Mouse (Mus musculus) adrenal gland, postnatal 10 days (tissue): ENCODE results near the gene Esyt2. TPM values are rescaled to one million over a fixed set of nuclear protein-coding genes. Genes with fewer than 3 reads are reported as not detected.

Source experiments
- DNase-seq: peaks from one replicate; pipeline ENCODE4 v3.0.0; 2021; ENCODE audit warnings: mixed read lengths
- total RNA-seq, 2 experiments: library from RNA; stranded (reverse); gene quantifications; 2 replicates each; pipeline ENCODE4 v1.2.3; 2021

The Esyt2 gene
- total RNA-seq, 2 experiments from 2014 or later, result 42.2 to 46.8 TPM

DNA sequence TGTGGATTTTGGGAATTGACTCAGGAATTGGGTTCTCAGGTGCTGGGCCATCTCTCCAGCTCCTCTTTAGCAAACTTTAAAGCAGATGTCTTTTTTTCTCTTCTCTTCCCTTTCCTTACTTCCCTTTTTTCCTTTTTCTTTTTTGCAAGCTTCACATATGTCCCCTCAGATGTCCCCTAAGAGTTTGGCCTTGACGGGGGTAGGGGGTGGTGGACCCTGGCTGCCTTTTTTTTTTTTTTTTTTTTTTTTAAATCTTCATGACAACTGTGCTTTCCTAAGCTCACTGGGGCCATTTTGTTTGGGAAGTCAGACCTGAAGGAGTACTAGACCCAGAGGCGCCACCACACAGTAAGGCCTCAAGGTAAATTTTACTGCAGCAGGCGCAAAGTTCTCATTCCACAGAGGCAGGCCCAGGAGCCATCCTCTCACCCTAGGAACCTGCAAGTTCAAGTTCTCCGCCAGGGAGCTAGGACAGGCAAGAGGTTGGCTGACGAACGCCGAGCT, 795 bp upstream of the Esyt2 start:
- DNase-seq, result no peak

DNA sequence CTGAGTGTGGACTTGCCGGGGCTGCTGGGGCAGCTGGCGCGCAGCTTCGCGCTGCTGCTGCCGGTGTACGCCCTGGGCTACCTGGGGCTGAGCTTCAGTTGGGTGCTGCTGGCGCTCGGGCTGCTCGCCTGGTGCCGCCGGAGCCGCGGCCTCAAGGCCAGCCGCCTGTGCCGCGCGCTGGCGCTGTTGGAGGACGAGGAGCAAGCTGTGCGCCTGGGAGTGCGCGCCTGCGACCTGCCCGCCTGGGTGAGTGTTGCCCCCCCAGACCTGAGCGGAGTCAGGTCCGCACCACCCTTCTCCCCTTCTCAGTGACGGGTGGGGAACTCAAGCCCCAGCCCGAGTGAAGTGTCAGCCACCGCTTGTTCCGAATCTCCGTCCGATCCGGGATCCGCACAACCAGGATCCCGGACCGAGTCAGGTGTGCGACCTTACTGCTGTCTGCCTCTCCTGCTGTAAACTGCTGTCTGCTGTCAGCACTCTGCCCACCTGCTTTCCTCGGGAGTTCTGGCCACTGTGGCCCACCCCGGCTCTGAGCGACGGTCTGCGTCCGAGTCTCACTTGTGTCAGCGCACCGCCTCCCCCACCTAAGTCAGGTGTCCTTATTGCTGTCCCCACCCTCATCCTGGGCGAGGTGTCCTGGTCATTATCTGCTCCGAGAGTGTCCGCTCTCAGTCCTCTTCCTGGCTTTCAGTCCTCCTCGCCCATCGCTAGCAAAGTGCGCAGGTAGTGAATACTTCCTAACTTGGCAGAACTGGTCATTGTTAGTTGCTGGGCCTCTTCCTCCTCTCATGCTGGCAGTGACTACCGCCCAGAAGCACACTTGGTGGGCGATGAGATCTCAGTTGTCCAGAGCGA, 658 bp downstream of the Esyt2 start:
- DNase-seq, result peak; percentile 74

DNA sequence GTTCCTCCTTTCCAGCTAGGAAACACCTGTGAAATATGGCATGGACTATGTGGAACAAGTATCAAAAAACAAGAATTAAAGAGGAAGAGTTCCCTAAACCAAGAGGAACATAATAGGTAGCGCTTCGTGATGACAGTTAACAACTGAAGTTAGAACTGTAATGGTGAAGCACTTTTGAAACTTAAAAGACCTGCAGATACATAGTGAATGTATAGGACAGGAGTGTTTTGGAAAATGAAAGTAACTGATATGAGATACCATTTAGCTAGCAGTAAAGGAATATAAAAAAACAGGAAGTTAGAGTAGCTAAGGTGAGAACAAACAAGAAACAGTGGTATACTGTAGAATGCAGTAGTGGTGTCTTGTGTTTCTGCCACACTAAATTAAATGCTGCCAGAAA, 1.9 kb downstream of the Esyt2 start:
- DNase-seq, result no peak

DNA sequence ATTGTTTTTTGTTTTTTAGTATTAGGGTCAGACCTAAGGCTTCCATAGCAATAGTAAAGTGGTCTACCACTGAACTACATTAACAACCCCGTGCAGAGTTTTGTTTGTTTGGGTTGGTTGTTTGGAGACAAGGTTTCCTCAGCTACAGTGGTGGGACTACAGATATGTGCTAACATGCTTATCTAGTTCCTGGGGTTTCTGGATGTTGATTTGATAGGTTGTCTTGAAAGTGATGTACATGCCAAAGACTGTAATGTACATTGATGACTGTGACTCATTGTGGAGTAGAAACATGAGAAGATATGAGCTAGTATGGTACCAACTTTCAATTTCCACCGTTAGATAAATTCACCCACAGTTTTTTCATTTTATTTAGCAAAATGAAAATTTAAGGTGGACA, 2.5 kb downstream of the Esyt2 start:
- DNase-seq, result no peak

DNA sequence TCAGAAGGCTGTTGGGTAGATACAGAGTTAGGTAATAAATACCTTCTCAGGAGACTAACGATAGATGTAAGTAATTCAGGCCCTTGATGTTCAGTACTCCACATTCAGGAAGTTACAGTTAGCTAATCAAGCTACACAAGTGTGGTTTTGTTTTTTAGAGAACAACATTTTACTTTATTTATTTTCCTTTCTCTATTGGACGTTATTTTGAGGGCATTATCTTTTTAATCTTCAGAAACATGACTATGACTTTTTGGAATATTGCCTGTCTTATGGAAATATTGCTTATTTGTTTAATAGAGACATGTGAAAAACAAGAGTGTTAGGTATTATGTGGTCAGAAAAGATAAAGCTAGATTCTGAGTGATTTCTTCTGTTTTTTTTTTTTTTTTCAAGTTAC, 12.2 kb downstream of the Esyt2 start:
- DNase-seq, result no peak

DNA sequence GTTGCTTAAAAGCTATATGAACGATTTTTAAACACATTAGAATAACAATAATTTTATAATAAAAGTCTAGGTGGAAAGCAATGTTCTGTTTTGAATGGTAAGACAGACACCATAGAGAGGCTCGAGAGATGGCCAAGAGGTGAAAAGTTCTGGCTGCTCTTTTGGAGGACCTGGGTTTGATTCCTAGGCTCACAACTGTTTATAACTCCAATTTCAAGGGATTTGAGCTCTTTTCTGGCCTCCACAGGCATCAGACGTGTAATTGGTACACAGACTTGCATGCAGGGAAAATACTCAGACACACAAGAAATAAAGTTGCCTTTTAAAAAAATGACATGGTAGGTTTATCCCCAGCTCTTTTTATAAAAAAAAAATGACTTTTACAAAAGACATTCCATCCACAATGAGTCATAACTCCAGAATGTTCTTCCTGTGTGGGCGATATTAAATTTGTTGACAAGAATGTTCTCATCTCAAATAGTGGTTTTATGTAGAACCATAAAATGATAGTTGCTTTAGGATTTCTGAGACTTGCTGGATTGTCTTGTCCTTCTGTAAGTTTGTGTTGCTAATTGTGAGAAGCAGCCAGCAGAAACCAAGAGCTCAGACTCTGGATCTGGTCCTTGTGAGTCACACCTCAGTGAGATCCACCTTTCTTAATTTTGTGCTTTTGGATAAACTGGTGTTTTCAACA, 12.8 kb downstream of the Esyt2 start:
- no peak for DNase-seq

DNA sequence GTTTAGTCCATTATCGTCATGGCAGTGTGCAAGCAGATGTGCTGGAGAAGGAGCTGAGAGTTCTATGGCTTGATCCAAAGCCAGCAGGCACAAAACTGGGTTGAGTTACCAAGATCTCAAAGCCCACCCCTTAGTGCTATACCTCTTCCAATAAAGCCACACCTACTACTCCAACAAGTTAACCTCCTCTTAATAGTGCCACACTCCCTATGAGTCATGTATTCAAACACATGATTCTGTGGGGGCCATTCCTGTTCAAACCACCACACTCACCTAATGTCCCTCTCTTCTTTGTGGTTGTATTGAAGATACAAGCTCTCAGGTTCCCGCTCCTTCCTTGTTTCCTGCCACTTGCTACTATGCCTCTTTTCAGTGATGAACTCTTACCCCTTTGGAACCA, 18.9 kb downstream of the Esyt2 start:
- no peak for DNase-seq

DNA sequence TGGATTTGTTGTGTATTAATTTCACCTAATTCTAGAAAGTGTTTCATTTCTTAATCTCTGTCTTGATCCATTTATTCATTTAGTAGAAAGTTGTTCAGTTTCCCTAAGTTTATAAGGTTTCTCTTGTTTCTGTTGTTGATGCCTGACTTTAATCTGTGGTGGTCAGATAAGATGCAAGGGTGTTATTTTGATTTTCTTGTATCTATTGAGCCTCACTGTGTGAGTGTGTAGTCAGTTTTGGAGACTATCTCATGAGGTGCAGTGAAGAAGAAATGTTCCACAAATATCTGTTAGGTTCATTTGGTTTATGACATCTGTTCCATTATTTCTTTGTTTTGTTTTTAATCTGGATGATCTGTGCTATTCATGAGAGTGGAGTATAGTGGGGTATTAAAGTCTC, 21.2 kb downstream of the Esyt2 start:
- DNase-seq, result no peak

DNA sequence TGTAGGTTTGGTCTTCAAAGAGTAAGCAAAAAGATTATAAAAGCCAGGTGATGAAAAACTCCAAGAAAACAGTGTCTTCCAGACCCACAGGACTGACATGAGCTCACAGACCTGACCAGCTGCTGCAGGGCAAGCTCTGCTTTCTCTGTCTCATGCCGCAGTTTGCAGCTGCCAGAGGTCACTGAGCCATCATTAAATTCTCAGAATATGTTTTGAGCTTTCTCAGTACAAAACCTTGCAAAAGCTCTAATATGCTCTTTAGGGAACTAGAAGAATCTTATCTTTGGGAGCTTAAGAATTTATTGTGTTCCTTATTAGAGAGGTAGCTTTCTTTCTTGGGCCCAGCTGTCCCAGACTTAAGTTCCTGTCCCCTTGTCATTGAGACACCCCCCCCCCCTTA, 25.0 kb downstream of the Esyt2 start:
- DNase-seq, result peak; percentile 15

DNA sequence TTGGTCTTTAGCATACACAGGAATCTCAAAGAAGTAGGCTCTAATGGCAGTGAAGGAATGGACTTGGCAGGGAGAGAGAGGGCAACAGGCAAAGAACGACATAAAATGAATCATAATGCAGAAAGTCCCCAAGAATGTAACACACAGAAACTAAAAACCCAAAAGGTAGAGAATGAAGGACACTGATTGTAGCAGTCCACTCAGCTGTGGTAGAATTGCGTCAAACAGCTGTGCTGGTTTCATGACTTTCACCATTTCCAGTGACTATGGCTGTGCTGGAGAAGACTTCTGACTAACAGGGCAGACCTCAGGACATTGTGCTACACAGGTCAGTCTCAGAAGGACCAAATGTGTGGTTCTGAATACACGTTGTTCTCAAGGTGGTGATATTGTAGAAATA, 26.9 kb downstream of the Esyt2 start:
- DNase-seq, result no peak

DNA sequence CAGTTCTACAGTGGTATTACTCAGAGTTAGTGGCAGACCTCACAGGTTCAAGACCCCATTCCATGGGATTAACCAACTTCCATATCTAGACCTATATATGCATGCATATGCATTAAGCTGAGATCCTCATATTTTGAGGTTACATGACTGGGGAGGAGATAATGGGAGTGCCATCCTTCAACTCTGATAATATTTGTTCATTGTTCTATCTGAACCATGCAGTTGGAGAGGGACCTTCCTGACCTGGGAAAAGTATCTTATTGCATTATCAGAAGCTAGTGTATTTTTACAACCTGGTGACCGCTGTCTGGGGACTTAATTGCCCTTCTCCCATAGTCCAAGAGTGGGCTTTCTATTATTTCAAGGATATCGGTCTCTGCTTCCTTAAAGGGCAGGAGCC, 27.6 kb downstream of the Esyt2 start:
- no peak for DNase-seq

DNA sequence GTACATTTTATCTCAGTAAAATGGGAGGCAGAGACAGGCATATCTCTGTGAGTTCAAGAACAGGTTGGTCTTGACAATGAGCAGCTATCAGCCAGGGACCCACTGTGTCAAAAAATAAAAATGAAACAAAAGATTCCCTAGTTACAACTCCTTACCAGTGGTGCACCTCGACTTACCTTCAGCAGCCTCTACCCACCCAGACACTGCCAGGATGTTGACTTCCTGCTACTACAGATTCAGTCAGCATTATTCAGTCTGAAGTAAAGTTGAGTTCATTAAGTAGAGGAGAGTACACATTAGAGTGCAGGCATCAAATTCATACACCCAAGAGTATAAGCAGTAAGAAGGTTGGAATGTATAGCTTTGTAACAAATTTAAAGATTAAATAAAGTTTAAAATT, 32.8 kb downstream of the Esyt2 start:
- no peak for DNase-seq

DNA sequence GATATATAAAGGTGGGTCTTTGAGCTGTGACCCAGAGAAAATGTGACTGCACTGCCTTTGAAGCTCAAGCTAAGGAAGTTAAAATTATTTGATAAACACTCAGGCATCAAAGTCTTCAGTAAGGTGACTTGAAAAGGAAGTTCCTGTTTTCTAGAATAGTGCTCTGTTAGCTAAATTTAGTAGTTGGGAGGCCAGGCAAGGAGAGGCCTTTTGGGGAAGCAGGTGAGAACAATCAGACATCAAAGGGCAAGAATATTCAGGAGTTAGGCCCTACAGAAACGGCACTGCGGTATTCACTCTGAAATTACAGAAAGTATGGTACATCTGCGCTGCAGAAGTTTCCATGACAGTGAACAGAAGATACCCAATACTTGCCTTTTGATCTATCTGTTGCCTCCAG, 34.5 kb downstream of the Esyt2 start:
- no peak for DNase-seq

DNA sequence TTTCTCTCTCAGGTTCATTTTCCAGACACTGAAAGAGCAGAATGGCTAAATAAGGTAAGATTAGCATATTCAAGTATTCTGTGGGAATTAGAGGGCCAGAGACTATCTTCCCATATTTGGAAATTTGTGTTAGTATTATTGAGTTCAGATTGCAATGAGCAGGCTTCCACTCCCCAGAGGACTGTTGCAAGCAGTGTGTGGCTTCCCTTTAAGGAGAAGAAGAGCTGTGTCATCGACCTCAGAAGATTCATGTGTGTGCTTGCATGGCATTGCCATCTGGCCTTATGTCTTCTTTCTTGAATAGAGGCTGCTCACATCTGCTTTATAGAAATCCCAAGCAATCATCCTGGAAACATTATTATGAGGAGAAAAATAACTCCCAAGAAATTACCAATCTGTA, 36.8 kb downstream of the Esyt2 start:
- DNase-seq, result no peak

DNA sequence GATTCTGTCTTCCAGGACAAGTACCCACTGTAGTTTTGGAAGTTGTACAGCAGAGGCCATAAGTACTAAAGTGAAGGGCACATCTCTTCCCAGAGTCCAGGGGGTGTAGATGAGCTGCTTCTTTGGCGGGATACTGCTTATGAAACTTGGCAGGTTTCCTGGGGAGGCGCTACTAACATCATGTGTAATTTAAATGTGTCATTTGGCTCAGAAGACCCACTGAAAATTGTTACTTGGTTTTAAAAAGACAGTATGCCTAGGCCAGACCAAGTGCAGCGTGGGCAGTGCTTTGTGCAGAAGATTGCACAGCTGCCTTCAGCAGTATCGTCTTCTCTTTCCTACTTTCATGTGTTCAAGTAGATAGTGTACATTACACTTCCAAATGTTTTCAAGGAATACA, 44.5 kb downstream of the Esyt2 start:
- DNase-seq, result peak; percentile 19

DNA sequence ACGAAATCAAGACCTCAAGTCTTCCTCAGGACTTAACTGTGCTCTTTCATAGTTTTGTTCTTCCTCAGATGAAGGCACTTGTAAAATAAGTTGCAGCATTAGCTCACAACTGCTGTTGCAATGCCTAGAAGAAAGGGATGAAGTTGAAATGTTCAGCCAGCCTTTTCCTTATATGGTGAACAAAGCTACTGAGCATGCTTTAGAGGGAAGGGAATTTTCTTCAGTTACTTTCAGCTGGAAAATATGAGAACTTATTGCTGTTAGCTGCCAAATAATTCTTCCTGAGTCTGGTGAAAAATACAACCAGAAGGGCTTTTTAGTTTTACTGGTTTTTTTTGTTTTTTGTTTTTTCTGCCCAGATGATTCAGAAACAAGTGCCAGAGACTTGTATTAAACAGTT, 45.2 kb downstream of the Esyt2 start:
- DNase-seq, result no peak

DNA sequence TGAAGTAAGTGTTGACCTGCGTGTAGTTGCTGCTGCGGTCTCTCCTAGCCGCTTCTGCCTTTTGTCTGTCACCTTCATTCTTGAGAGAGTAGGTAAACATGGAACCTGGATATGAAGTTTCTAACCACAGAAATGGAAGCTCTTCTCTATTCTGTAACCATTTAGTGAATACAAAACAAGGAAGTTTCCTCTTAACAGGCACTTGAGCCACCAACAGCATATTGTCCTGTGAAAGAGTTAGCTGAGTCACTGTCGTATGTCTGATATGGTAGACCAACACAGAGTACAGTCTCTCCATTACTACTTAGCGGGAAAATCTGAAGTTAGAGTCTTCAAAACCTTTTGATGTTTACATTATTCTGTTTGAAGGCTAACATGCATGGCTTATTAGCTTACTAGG, 53.3 kb downstream of the Esyt2 start:
- DNase-seq, result no peak

DNA sequence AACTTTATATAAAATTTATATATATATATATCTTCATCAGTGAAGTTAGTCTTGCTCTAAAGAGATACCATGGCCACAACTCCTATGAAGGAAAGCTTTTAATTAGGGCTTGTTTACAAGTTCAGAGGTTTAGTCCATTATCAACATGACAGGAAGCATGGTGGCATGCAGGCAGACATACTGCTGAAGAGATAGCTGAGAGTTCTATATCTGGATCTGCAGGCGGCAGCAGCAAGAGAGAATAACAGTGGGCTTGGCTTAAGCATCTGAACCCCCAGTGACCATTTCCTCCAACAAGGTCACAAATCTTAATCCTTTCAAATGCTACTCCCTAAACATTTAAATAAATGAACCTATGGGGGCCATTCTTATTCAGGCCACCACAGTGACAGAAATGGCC, 59.2 kb downstream of the Esyt2 start:
- DNase-seq, result no peak

DNA sequence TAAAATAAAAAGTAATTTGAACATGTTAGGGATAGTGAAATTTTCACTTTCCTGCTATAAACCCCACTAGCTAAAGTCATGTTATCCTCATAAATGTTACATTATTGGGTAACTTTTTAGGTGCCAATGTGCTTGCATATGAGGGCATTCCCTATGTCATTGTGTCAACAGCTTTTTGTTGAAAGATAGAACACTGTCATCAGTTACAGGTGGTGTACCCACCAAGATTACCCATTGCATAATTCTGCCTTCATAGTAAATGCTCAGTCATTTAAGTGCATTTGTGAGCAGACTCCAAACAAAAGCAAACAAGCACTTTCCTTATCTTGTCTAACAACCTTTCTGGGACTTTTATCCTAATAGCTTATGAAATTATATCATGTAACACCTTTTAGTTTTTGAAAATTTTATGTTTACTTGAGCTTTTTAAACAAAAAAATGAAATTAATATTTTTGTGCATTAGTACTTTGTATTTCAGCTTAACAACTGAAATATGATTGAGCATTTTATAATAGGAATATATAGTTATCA, 67.8 kb downstream of the Esyt2 start:
- DNase-seq, result no peak

DNA sequence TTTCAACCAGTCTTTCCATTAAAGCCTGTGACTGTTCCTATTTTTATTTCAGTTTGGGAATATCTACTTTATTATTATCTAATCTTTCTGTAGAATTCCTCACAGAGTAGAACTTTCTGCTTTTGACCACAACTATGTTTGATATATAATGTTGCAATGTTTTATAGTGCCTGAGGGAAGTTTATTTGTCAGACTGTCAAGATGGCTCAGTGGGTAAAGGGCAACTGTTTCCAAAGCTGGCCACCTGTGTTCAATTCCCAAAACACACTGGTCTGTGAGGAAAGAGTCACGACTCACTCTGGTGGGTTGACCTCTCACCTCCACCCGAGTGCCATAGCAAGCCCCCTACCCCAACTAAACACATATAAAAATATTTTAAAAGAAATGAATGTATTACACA, 68.4 kb downstream of the Esyt2 start:
- DNase-seq, result no peak

DNA sequence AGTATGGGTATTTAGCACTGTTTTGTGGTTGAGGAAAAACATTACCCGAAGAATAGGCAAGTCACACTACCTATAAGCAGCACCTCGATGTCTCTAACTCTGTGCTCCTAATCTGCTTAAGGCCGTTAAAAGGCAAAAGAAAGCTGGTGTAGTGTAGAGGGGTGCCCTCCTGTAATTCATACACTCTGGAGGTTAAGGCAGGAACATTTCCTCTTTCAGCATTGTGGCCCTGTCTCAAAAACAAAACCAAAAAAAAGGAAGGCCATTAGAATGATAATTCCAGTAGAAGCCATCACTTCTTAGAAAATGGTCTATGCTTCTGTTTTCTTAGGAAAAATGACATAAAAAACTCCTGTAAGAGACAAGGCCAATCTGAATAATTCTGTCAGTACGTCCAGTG, 70.0 kb downstream of the Esyt2 start:
- no peak for DNase-seq

DNA sequence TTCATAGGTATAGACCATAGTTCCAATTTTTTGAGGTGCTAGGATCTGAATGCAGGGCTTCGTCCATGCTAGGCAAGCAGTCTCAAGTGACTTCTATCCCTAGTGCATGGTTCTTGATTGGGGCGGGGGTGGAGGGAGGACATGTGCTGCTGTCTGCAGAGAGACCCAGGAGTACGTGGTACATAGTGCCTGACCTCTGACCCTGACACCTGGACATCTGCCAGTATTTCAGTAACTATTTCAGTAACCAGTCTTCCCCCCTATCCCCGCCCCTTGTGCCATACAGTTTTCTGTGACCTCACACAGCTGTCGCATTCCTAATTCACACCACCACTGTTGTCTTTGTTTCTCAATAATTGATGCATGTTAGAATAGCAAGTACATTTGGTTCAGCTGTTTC, 71.4 kb downstream of the Esyt2 start:
- DNase-seq, result no peak

DNA sequence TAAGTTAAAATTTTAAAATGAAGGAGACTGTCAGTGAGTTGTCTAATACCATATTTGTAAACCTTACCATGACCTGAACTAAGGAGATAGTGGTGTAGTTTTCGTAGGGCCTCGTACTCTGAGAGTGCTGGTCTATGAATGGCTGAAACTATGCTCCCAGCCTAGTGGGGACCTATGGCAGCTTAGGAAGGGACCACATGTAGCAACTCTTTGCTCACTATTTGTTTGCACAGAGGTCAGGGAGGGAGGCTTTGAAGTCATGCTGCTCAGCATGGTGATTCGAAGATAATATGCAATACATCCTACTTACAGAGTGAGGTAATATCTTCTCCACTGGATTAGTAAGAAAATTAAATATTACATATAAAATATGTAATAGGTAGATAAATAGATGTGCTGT, 73.7 kb downstream of the Esyt2 start:
- no peak for DNase-seq

DNA sequence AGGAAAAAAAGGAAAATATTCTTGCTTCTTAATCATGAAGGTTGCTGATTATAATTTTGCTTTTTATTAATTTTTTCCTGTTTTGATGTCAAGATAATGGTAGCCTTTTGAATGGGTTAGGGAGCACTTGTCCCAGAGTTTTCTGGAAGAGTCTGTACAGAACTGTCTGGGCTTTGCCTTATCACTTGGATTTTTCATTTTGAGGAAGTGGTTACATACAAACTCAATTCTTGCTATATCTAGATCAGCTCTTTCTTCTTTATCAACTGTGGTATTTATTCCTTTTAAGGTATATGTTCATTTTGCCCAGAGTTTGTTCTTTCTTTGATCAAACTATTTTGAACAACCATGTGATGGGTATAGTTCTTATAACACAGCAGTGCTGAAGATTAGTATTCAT, 81.1 kb downstream of the Esyt2 start:
- DNase-seq, result no peak
